Mouse (Mus musculus) R1 (cell line): Measurements from ENCODE around the gene Dbn1.
A peak's percentile ranks its signal among the peaks of the same experiment; 100 is the strongest.

Source experiments
- DNase-seq: peaks from one replicate; pipeline ENCODE4 v3.0.0-alpha.2; 2018; ENCODE audit warnings: low read depth, low spot score

Dbn1 gene

DNA sequence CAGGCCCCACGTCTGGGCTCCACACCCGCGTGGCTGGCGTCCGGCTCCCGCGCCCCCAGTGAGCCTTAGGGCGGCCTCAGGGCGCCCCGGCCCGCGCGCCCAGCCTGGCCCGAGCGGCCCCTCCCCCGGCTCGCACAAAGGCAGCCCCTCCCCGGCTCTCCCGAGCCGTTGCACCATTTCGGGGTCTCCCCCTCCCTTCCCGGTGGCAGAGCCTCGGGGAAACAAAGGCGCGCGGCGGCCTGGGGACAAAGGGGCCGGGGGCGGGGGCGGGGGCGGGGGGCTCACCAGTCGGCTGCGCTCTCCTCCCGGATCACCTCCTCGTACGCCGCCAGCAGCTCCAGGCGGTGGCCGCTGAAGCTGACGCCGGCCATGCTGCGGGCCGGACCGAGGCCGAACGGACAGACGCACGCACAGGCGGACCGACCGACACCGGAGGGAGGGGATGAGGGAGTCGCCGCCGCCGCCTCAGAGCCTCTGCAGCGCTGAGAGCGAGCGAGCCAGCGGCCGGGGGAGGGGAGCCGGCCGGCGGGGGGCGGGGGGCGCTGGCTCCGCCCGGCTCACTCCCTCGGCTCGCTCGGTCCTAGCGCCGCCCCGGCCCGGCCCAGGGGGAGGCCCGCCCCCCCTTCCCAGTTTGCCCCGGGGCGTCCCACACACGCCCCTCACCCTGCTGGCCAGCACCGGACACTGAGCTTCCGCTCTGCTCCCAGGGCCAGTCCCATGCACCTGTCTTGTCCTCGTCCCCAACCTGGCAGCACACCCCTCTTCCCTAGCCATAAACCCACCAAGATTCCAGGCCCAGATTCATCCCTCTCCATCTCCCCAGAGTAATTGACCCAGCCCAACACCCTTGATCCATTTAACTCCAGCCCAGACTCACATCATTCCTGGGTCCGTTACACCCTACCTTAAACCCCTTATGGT lies at the start of gene Dbn1:
Gene Dbn1 (minus strand): TSS at position 534 of the 921 bp plus-strand sequence.
- no peak for DNase-seq

DNA sequence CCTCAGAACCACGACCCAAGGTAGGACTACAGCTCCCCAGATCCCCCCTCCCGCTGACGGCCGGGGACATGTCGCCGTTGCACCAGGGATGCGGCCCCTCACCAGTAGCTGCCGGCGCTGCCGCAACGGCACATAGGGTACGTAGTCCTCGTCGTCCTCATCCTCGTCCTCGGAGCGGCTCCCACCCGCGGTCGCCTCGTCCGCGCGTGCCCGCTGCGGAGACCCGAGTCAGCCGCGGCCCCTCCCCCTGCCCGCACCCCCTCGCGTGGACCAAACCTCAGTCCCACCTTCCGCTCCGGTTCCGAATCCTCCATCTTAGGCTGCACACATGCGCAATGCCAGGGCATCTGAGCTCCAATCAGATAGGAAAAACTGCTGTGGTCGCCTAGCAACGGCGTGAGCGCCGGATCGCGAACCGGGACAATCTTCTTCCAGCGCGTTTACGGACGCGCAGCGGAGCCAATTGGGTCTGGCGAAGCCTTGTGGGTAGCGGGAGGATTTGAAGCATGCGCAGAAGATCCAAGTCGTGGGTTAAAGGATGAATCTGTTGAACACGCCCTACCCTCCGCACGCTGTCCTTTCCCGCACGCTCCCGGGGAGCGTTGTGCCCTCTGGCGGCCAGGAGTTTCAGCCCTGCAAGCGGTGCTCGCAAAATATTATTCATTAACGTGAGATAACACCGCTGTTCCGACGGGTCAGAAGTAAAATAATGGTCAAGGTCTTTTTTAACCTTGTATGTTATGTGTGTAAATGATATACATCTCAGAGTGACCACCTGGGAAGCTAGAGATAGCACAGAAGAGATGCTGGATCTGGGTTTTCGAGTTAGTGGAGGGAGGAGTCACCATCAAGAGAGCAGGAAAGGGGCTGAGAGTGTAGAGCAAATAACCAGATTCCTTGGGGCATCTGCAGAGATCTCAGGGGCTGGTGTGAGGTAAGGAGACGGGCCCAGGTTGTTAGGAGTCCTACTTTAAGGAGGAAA lies 48.6 kb upstream of the Dbn1 start, which contains the start of gene Ddx41:
Gene Ddx41 (minus strand): TSS at position 465 of the 982 bp plus-strand sequence.
- DNase-seq: peak; percentile 100

DNA sequence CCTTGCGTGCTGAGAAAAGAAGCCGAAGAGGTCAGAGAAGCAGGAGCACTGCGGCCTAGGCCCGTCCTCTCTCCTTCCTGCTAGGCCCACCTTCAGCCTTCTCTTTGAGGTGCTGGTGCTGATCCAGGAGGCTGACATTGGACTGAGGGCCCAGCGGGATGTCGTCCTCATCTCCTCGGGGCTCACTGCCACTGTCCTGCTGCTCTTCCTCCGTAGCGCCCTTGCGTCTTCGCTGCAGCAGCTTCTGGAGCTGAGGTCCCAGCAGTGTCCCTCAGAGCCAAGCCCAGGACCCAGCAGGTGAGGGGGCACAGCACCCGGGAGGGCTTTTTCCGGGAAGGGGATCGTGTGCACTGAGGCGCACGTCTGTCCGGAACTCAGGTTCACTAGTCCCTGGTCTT lies 47.9 kb upstream of the Dbn1 start:
- DNase-seq: no peak

DNA sequence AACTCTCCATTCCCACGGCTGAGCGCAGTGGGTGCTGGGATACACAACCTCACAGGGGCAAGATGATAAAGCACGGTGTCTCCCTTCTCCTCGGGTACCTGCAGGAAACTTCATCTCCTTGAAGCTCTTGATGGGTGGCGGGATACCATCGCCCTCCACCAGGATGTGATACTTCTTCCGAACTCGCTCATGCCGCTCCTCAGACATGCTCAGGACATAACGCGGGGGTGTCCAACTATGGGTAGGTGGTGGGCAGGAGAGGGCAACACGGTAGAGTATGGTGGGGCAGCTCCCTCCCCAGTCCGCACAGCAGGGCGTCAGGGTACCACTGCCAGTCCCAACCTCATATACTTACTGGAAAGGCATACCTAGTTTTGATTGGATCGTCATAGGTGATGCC lies 47.3 kb upstream of the Dbn1 start:
- no peak for DNase-seq

DNA sequence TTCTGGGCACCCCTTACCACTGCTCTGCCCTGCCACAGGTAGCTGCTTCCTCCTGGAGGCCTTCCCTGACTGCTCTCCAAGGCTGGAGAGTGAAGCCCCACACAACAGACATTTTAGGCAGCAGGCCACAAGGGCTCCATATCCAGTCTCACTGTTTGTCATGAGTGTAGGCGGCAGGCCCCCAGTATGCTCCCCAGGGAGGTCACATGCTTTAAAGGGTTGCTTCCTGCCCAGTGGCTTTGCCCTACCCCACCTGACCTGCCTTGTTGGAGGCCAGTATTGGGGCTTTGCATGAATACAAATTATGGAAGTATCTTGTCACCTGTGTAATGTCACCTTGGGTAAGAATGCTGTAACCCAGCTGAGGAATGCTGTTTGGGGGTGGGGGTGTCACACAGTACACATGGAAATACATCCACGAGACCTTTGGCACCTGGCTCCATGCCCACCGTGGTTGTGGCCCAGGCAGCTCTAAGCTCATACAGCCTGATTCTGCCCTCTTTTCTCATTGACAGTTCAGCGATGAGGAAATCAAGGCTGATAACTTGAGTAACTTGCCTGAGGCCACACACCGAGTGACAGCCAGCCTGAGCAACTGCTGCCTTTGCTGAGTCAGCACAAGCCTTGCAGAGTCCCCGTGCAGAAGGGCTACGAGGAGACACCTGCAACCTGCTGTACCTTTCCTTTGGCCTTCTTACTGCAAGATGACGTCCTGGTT lies 41.4 kb upstream of the Dbn1 start, which contains the start of gene Dok3:
Gene Dok3 (minus strand): TSS at position 99 of the 718 bp plus-strand sequence.
- no peak for DNase-seq

DNA sequence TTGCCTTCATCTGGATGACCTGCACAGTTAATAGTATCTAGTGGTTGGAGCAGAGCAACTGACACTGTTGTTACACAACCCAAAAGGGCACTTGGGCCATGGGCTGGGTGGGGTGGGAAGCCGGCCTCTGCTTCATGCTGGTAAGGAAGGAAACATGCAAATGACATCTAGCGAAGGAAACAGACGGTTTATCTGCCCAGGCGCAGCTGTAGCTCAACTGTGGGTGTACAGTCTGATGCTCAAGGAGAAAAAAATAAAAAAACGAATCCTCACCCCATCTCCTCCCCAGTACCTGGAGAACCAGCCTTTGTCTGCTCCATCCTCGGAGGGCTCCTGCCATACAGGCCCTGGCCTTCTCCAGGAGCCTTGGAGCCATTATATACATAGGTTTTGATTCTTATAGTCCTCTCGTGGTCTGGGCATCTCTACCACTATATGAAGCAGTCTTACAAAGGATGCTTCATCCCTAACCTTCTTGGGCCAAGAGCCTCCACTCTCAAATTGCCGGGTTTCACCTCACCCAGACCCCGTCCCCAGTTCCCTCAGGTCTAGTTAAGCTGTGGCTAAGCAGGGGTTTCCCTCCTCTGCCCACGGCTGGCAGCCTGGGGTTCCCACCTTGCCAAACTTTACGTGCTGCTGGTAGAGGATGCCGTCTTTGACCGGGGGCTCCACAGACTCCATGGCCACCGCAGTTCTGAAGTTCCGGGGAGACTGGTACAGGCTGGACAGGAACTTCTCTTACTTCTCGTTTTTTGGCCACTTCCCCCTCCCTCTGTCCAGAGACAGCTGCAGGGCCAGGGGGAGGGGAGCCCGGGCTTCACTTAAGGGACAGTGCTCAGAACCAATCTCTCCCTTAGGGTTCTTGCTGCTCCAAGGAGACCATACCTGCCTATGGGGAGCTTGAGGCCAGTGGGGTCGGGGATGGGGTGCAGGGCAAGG lies 40.2 kb upstream of the Dbn1 start:
- no peak for DNase-seq

DNA sequence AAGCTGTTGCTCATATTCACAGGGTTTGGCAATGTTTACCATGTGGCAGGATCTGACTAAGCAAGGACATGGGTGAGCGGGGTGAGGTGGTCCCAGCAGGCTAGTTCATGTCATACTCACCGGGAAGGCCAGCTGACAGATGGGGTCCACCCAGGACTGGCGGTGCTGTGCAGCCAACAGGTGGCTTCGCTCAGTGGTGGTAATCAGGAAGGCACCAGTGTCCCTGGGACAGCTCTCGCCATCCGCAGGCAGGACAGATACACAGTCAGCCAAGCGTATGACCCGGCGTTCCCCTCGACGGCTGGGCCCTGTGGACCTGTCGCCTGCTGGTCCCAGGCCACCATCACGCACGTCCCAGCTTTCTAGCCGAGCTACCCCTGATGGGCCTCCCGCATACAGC lies 39.3 kb upstream of the Dbn1 start:
- DNase-seq: no peak

DNA sequence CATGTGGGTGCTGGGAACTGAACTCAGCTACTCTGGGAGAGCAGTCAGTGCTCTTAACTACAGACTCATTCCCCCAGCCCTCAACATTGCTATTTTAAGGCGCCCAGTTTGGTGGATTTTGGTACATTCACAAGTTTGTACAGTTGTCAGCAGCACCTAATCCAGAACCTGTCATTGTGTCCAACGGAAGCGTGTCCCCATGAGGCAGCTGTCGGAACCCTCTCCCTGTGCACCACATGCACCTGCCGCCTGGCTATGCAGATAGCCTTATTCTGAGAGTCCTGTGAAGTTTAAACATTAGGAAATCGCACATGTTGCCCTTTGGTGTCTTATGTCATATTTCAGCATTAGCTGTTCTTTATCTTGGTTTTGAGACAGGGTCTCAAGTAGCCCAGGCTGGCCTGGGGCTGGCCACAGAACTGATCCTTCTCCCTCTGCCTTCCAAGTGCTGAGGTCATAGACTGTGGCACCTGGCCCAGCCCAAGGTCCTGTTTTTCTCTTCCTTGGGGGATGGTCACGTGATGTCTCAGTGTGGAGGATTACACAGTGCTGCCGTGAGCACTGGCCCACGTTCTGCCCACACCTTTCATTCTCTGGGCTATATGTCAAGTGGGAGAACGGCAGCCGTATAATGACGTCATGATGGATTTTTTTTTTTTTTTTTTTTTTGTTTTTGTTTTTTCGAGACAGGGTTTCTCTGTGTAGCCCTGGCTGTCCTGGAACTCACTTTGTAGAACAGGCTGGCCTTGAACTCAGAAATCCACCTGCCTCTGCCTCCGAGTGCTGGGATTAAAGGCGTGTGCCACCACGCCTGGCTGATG lies 38.0 kb upstream of the Dbn1 start:
- DNase-seq: no peak

DNA sequence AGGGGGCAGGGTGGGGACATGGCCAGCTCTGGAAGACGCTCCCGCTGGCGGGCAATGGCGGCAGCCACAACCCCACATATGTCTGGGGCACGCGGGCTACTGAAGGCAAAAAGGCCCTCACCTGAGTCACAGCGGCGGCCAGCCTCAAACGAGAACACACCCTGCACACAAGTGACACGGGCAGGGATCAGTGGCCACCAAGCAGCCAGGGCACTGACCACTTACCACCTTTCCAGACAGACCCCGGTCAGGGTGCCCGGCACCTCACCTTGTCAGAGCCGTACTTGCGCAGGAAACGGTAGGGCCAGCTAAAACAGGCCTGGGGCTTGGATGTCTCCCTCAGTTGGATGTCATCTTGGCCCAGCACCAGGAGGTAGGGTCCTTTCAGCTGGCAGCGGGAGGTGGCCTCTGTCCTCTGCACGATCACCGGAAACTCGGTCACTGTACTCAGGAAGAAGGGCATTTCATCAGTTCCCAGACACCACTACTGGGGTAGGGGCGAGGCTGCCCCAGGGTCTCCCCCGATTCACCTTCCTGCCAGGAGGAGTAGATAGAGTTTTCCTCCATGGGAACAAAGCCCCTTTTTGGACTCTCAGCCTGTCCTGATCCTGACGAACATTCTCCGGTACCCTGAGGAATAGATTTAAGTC lies 36.2 kb upstream of the Dbn1 start:
- DNase-seq: no peak

DNA sequence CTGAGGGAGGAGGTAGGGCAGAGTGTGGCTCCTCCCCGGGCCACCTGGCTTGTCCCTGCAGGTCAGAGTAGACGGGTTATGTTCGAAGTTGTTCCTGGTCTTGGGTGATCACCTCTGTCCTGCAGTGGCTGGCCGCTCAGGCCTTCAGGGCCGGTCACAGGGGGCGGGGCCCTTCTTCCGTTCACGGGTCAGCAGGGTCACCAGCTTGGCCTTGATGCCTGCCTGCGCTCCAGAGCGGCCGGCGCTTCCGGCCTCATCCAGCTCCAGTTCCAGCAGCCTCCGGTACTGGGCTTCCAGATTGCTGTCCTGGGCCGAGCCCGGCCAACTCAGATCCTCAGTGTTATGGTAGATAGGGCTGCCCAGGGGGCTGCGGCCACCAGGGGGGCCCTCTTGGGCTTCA lies 35.4 kb upstream of the Dbn1 start:
- DNase-seq: no peak

DNA sequence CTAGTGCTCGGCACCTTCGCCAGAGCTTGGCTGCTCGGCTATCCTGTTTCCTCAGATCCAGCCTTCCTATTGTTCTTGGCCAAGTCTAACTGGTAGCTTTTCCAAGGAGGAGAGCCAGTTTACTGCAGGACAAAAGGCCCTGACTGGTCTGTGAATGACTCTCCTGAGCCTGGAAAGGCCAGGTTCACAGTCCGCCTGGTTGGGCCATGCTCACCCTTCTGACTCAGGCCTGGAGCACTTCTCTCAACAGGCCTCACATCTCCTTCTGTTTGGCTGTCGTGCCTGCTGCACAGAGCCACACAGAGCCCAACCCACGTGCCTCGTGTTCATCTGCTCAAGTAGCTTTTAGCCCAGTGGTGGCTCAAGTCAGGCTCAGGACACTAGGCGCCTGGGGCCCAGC lies 34.8 kb upstream of the Dbn1 start:
- DNase-seq: peak; percentile 49

DNA sequence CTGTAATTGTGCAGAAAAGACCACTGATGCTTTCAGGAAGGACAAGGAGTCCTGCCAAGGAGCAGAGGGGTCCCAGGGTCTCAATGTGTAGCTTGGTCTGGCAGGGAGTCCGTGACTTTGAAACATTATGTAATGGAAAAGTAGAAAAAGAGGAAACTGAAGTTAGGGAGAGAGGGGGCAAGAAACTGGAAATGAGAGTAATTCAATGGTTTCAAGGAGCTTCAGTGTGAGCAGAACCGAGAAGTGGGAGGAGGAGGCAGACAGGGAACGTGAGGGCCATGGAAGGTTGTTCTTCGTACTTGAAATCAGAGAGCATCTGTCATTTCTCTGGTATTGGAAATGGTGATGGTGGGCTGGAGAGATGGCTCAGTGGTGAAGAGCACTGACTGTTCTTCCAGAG lies 31.7 kb upstream of the Dbn1 start:
- DNase-seq: no peak

DNA sequence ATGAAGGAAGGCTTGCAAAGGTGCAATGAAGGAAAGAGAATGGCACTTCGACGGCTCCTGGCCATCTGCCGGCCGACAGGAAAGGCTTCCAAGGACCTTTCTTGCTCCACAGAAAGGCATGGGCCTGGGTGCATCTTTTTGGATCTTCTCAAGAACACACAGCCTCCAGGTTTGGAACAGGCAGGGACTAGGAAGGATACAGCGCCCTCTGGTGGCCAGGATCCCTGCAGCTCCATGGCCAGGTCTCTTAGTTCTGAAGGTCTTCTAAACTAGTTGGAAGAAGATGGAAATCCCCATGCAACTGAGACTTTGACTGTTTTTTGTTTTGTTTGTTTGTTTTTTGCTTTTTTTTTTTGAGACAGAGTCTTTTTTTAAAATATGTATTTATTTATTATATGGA lies 29.0 kb upstream of the Dbn1 start:
- peak; percentile 84 for DNase-seq

DNA sequence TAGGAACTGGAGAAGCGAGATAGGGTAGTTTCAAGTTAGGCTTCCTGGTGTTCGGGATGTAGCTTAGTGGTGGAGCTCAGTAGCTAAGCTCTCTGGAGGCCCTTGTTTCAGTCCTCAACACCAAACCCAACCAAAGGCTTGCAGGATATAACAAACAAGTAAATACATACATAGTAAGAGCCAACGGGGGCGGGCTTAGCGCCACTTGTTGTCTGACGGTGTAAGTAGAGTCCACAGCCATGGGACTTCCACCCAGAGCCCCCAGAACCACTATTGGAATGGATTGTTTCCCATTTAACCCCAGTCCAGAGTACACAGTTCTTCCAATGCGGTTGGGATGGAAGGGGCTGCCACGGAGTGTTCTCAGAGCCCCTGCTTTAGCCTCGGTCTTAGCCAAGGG lies 25.9 kb upstream of the Dbn1 start:
- DNase-seq: no peak

DNA sequence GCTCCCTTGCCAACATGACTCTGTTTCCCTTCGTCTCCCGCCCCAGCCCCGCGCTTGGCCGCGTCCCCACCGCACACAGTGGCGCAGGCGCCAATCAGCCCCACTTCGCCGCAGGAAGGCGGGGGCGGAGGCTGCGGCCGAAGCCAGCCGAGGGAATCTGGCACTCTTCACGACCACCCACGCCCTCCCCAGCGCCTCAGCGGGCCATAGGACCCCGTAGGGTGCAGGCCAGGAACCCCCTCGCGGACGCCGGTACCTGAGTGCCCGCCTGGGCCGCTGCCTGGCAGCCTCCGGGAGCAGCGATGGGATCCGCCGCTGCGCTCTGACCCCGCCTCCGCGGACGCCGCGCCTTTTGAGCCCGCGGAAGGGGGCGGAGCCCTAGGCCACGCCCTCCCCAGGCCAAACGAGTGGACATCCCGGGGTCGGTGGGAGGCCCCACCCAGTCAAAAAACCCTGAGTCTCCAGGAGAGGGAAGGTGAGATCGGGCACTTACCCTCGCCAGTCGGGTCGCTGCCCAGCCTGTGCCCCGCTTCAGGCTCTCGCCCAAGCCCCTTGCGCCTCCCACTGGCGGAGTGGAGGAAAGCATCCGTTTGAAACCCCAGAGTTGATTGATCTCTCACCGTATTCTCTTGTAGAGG lies 25.3 kb upstream of the Dbn1 start, which contains the start of gene Pdlim7:
Gene Pdlim7 (minus strand): TSS at position 566 of the 638 bp plus-strand sequence.
- DNase-seq: peak; percentile 88

DNA sequence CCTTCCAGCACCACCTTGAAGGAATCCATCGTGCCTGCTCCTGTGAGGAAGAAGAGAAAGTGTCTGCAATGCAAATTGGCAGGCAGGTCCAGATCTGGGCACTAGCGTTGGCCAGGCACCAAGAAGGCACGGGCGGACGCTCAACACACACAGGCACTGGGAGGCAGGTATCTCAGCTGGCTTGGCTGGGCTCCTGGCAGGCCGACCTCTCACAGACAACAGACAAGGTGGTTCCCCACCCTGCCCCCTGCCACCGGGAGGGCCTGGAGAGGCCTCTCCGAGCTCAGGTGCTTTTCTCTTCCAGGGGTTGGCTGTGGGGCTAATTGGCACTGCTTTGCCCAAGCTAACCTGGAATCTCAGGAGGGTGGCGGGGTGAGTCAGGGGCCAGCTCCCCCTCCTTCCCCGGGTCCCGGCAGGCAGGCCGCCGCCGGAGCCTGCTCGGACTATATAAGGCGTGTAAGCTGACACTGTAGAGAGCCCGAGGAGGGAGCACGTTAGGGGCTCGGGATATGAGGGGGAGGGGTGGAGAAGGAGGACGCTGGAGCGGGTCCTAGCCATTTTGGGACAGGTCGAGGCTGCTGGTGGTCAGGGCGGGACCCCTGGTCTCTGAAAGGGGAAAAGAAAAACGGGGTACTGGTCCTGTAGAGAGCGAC lies 24.6 kb upstream of the Dbn1 start:
- DNase-seq: peak; percentile 68

DNA sequence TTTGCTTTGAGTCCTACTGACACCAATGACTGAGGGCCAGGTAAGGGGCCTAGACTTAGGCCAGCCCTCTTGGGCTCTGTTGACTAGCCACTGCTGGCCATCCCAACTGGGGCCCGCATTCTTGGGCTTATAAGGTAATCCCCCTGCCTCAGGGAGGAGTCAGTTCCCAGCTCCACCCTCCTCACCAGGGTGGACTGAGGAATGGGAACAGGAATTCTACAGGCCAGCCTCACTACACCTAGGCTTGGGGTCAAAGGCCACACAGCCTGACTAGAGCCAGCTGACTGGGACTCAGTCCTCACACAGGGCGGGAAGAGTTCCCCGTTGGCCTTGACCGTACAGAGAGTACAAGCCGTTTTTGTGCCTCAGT lies 23.6 kb upstream of the Dbn1 start:
- peak; percentile 64 for DNase-seq
